Mouse (Mus musculus) hindbrain, embryonic 13.5 days (tissue): ENCODE results near the gene Lmf2. TPM values are rescaled to one million over a fixed set of nuclear protein-coding genes. Genes with fewer than 3 reads are reported as not detected.
A peak's percentile ranks its signal among the peaks of the same experiment; 100 is the strongest.

Experiments used
- ATAC-seq: fragments of 200-750 bp; cut with Nextera tagmentation; 2 replicates; pipeline ENCODE4 v1.8.0; 2017; ENCODE audit warnings: moderate TSS enrichment; ENCODE audit not compliant: low FRiP score
- H3K27ac ChIP-seq: fragments of 300-500 bp; sonication (generic); 2 replicates; pipeline ENCODE4 v1.5.1; 2015; ENCODE audit warnings: inconsistent platforms, mild to moderate bottlenecking, moderate library complexity
- H3K27me3 ChIP-seq: fragments of 300-500 bp; sonication (generic); 2 replicates; pipeline ENCODE4 v1.6.1; 2015; ENCODE audit warnings: mild to moderate bottlenecking, inconsistent platforms
- H3K36me3 ChIP-seq: fragments of 300-500 bp; sonication (generic); 2 replicates; pipeline ENCODE4 v1.6.1; 2015; ENCODE audit warnings: mild to moderate bottlenecking, inconsistent platforms
- H3K4me1 ChIP-seq: fragments of 300-500 bp; sonication (generic); replicated peaks from 2 replicates; pipeline ENCODE4 v1.6.1; 2015; ENCODE audit warnings: inconsistent platforms
- H3K4me2 ChIP-seq: fragments of 300-500 bp; sonication (generic); 2 replicates; pipeline ENCODE4 v1.6.1; 2015; ENCODE audit warnings: inconsistent platforms, mild to moderate bottlenecking, moderate library complexity
- H3K4me3 ChIP-seq: fragments of 300-500 bp; sonication (generic); 2 replicates; pipeline ENCODE4 v1.5.1; 2015; ENCODE audit warnings: mild to moderate bottlenecking, inconsistent platforms
- H3K9ac ChIP-seq: fragments of 300-500 bp; sonication (generic); 2 replicates; pipeline ENCODE4 v1.6.1; 2015; ENCODE audit warnings: mild to moderate bottlenecking, inconsistent platforms
- H3K9me3 ChIP-seq: fragments of 300-500 bp; sonication (generic); 2 replicates; pipeline ENCODE4 v1.6.1; 2016; ENCODE audit warnings: inconsistent platforms
- WGBS: fragments of 180-500 bp; shearing (Covaris S2); methylation state at CpG from one replicate; pipeline ENCODE4 v1.1.7; 2015; 5-methylcytosine and 5-hydroxymethylcytosine counted together
- polyA plus RNA-seq: library from polyadenylated mRNA; unstranded; fragments of >200 nt; fragmentation: Nextera tagmentation; extraction: Ambion mirVana; gene quantifications from 2 replicates; pipeline ENCODE4 v1.2.1, GENCODE M21; 2015

Gene Lmf2
- polyA plus RNA-seq, 1 experiment from 2014 or later: 32.6 TPM

GRCm38 (mm10) chr15:89336422-89336821, 19.0 kb downstream of the Lmf2 start:
- no peaks in the 10 kb centered on the region for H3K27me3 ChIP-seq
- no peak overlapping the region for H3K4me3 ChIP-seq
- H3K36me3 ChIP-seq: no peaks in the 10 kb centered on the region
- no peaks in the 10 kb centered on the region for H3K4me1 ChIP-seq
- no peak overlapping the region for H3K4me2 ChIP-seq
- 88% methylated on average over 14 of the region's 14 CpGs for WGBS
- ATAC-seq: no peak
- H3K27ac ChIP-seq: no peak overlapping the region
- no peaks in the 10 kb centered on the region for H3K9me3 ChIP-seq
- H3K9ac ChIP-seq: no peak overlapping the region

GRCm38 (mm10) chr15:89334774-89335537, 20.5 kb downstream of the Lmf2 start:
- ATAC-seq: no peak
- 84% methylated on average over 17 of the region's 17 CpGs for WGBS
- Histone ChIP-seq H3K4me2 (no peak overlapping the region), H3K36me3 (no peaks in the 10 kb centered on the region), H3K9me3 (no peaks in the 10 kb centered on the region), H3K27ac (no peak overlapping the region), H3K4me3 (no peak overlapping the region), H3K9ac (no peak overlapping the region), H3K27me3 (no peaks in the 10 kb centered on the region), H3K4me1 (no peaks in the 10 kb centered on the region)

- H3K4me2 ChIP-seq: no peak within 1 kb of the TSS
- H3K27me3 ChIP-seq: no peaks in the 10 kb centered on the region
- H3K36me3 ChIP-seq: no peaks in the 10 kb centered on the region
- H3K4me1 ChIP-seq: no peaks in the 10 kb centered on the region
- no peak within 1 kb of the TSS for H3K9ac ChIP-seq
- no peak for ATAC-seq
- no peak within 1 kb of the TSS for H3K4me3 ChIP-seq
- 88% methylated on average over 7 of the region's 7 CpGs for WGBS
- no peaks in the 10 kb centered on the region for H3K9me3 ChIP-seq
- no peak within 1 kb of the TSS for H3K27ac ChIP-seq
Measured at GRCm38 (mm10) chr15:89334271-89334670, 21.2 kb downstream of the Lmf2 start, which contains the start of gene Miox. Gene Miox (plus strand): TSS chr15:89334398.

GRCm38 (mm10) chr15:89326441-89326840, 29.0 kb downstream of the Lmf2 start:
- Histone ChIP-seq H3K4me1 (peaks cover 7% of the 10 kb centered on the region), H3K27ac (no peak overlapping the region), H3K9me3 (no peaks in the 10 kb centered on the region), H3K4me2 (no peak overlapping the region), H3K36me3 (no peaks in the 10 kb centered on the region), H3K4me3 (no peak overlapping the region), H3K9ac (no peak overlapping the region), H3K27me3 (peaks cover 24% of the 10 kb centered on the region)
- 80% methylated on average over 5 of the region's 5 CpGs for WGBS
- no peak for ATAC-seq

GRCm38 (mm10) chr15:89323656-89324055, 31.8 kb downstream of the Lmf2 start:
- Histone ChIP-seq H3K9ac (no peak overlapping the region), H3K9me3 (no peaks in the 10 kb centered on the region), H3K4me2 (no peak overlapping the region), H3K36me3 (no peaks in the 10 kb centered on the region), H3K4me1 (peaks cover 7% of the 10 kb centered on the region), H3K27ac (no peak overlapping the region), H3K4me3 (no peak overlapping the region), H3K27me3 (peaks cover 29% of the 10 kb centered on the region)
- WGBS: 95% methylated on average over 4 of the region's 4 CpGs
- ATAC-seq: no peak

- Histone ChIP-seq H3K4me2 (peak within 1 kb of the TSS; percentile 35), H3K27me3 (peaks cover 29% of the 10 kb centered on the region), H3K36me3 (no peaks in the 10 kb centered on the region), H3K27ac (no peak within 1 kb of the TSS), H3K9me3 (no peaks in the 10 kb centered on the region), H3K4me3 (no peak within 1 kb of the TSS), H3K9ac (no peak within 1 kb of the TSS), H3K4me1 (peaks cover 7% of the 10 kb centered on the region)
- no peak for ATAC-seq
- WGBS: 11% methylated on average over 26 of the region's 26 CpGs
Measured at GRCm38 (mm10) chr15:89322670-89323522, 32.6 kb downstream of the Lmf2 start, which contains the start of gene Adm2. Gene Adm2 (plus strand): TSS chr15:89322720.

- H3K9me3 ChIP-seq: no peaks in the 10 kb centered on the region
- no peak for ATAC-seq
- H3K27me3 ChIP-seq: peaks cover 29% of the 10 kb centered on the region
- H3K4me3 ChIP-seq: no peak overlapping the region
- no peak overlapping the region for H3K9ac ChIP-seq
- no peaks in the 10 kb centered on the region for H3K36me3 ChIP-seq
- no peak overlapping the region for H3K4me2 ChIP-seq
- peaks cover 7% of the 10 kb centered on the region for H3K4me1 ChIP-seq
- no peak overlapping the region for H3K27ac ChIP-seq
- 85% methylated on average over 8 of the region's 8 CpGs for WGBS
Measured at GRCm38 (mm10) chr15:89321264-89321663, 34.2 kb downstream of the Lmf2 start.

GRCm38 (mm10) chr15:89316146-89316545, 39.3 kb downstream of the Lmf2 start:
- peaks cover 32% of the 10 kb centered on the region for H3K4me1 ChIP-seq
- 0 out of 2 replicates have a peak, but pooled peaks cover 2% of the 10 kb centered on the region for H3K27me3 ChIP-seq
- H3K9me3 ChIP-seq: no peaks in the 10 kb centered on the region
- peak overlapping the region; percentile 96; the same call in 1 of the 2 replicates for H3K4me3 ChIP-seq
- H3K27ac ChIP-seq: no peak overlapping the region
- no peak overlapping the region for H3K4me2 ChIP-seq
- H3K9ac ChIP-seq: no peak overlapping the region
- H3K36me3 ChIP-seq: no peaks in the 10 kb centered on the region
- WGBS: 65% methylated on average over 11 of the region's 11 CpGs
- no peak for ATAC-seq

GRCm38 (mm10) chr15:89315190-89315731, 40.2 kb downstream of the Lmf2 start, which contains the start of gene Sbf1:
Gene Sbf1 (minus strand): TSS chr15:89315311.
- 1% methylated on average over 37 of the region's 37 CpGs for WGBS
- H3K36me3 ChIP-seq: no peaks in the 10 kb centered on the region
- no peaks in the 10 kb centered on the region for H3K27me3 ChIP-seq
- peak; percentile 99 for ATAC-seq
- peak within 1 kb of the TSS; percentile 93 for H3K9ac ChIP-seq
- H3K4me3 ChIP-seq: peak within 1 kb of the TSS; percentile 96
- H3K4me1 ChIP-seq: peaks cover 41% of the 10 kb centered on the region
- H3K9me3 ChIP-seq: no peaks in the 10 kb centered on the region
- peak within 1 kb of the TSS; percentile 92 for H3K4me2 ChIP-seq
- peak within 1 kb of the TSS; percentile 79 for H3K27ac ChIP-seq

GRCm38 (mm10) chr15:89314511-89315189, 40.8 kb downstream of the Lmf2 start:
- no peaks in the 10 kb centered on the region for H3K36me3 ChIP-seq
- peaks cover 45% of the 10 kb centered on the region for H3K4me1 ChIP-seq
- peak; percentile 70 for ATAC-seq
- under 1% methylated on average over 57 of the region's 58 CpGs for WGBS
- H3K27ac ChIP-seq: peak overlapping the region; percentile 79
- H3K4me2 ChIP-seq: peak overlapping the region; percentile 92
- no peaks in the 10 kb centered on the region for H3K27me3 ChIP-seq
- peak overlapping the region; percentile 96 for H3K4me3 ChIP-seq
- H3K9ac ChIP-seq: peak overlapping the region; percentile 93
- no peaks in the 10 kb centered on the region for H3K9me3 ChIP-seq

GRCm38 (mm10) chr15:89314107-89314506, 41.4 kb downstream of the Lmf2 start:
- H3K27ac ChIP-seq: 0 out of 2 replicates have a peak overlapping the region, but pooled peaks have one; percentile 79
- H3K4me2 ChIP-seq: peak overlapping the region; percentile 92
- ATAC-seq: 0 out of 2 replicates have a peak, but pooled peaks have one; percentile 0
- H3K27me3 ChIP-seq: no peaks in the 10 kb centered on the region
- H3K9ac ChIP-seq: peak overlapping the region; percentile 93
- no peaks in the 10 kb centered on the region for H3K36me3 ChIP-seq
- H3K4me3 ChIP-seq: peak overlapping the region; percentile 96
- WGBS: 37% methylated on average over 3 of the region's 3 CpGs
- no peaks in the 10 kb centered on the region for H3K9me3 ChIP-seq
- H3K4me1 ChIP-seq: peaks cover 48% of the 10 kb centered on the region
